Mouse (Mus musculus) ES-Bruce4 (cell line): ENCODE data around the gene Ccdc92b.

ENCODE experiments used
- CTCF ChIP-seq: IDR thresholded peaks from one replicate; pipeline ENCODE4 v1.8.1; 2011; ENCODE audit warnings: low read depth, low read length
- POLR2A ChIP-seq: IDR thresholded peaks from one replicate; pipeline ENCODE4 v1.8.1; 2011; ENCODE audit warnings: low read length; ENCODE audit not compliant: insufficient read depth

- TF ChIP-seq CTCF (no peak), POLR2A (no peak)
Observed at GRCm38 (mm10) chr11:74597283-74597989, 22.0 kb upstream of the Ccdc92b start.
